Mouse (Mus musculus): ENCODE measurements around the gene Colgalt2.

The Colgalt2 gene

DNA sequence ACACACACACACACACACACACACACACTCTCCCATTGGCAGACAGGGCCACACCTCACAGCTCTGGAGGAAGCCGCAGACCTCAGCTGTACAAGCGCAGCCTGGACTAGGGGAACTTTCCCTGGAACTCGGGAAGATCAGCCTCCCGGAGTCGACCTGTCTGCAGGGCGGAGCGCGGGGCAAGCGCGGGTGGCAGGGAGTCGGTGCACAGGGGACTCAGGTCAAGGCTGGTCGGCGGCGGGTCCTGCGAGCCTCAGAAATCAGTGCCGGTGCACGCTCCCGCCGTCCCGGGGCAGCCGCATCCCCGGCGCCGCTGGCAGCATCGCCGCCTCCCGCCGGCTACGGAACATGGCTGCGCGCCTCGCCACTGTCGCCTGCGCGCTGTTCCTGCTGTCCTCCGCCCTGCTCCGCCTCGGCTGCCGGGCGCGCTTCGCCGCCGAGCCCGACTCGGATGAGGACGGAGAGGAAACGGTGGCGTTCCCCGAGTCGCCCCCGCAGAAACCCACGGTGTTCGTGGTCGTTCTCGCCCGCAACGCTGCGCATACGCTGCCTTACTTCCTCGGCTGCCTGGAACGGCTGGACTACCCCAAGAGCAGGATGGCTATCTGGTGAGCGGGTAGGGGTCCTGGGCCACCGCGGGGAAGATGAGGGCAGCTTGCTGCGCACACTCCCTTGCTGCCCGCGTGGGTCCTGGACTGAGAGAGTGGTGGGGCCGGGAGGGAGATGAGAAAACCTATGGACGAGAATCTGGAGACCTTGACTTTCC lies at the start of gene Colgalt2:
TSS of gene Colgalt2 (plus strand) at position 41 of the 766 bp plus-strand sequence.
- DNase-seq (ENCODE audit: low read depth): no peak

- no peak for DNase-seq (ENCODE audit: low read depth)
Measured at GRCm38 (mm10) chr1:152356721-152357120, 42.9 kb upstream of the Colgalt2 start.

DNA sequence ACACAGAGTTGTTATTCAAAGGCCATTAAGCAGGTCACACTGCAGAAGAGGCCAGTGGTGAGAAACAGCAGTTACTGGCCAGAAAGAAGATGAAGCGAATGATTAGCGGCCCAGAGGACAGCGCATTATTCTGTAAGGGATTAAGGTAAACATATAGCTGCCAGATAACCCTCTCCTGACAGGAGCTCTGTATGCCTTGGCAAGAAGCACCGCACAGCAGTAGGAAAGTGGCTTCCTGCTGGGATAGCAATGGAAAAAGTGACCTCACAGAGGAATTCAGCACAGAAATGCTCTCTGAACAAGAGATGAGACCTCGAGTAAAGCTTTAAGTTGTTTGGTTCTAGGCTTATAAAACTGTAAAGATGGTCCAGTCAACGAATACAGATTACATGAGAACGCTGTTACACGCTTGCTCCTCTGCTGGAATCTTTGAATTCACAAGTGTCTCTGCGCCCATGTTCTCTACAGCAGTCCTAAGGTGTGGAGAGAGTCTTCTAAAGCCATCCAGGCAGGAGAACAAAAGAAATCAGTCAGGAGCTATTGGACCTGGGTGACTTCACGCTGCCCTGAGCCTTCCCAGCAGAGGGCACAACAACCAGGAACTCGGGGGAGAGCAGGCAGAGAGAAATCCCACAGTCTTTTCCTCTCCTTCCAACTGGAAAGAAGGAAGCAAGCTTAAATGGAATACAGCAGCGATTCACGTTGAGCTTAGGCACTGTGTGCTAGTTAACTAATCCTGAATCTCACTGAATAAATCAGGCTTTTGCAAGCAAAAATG lies 31.1 kb upstream of the Colgalt2 start:
- DNase-seq (ENCODE audit: low read depth): no peak

DNA sequence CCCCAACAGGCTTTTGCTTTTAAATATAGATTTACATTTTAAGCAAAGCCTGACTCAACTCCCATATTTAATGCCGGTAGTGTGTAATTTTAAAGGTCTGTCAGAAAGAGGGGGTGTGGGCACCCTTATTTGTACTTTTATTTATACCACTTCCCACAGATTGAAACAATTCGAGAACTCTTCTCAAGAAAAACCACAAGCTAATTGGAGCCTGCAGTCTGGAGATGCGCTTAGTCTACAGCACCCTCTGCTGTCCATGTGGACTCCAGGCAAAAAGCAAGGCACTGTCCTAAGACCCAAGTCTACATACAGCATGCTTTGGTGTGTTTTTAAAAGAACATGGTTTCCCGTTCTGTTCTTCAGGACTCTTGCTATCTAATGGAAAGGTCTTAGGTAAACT lies 30.5 kb upstream of the Colgalt2 start:
- DNase-seq (ENCODE audit: low read depth): no peak

GRCm38 (mm10) chr1:152378311-152378710 lies 21.3 kb upstream of the Colgalt2 start:
- DNase-seq (ENCODE audit: low read depth): no peak

DNA sequence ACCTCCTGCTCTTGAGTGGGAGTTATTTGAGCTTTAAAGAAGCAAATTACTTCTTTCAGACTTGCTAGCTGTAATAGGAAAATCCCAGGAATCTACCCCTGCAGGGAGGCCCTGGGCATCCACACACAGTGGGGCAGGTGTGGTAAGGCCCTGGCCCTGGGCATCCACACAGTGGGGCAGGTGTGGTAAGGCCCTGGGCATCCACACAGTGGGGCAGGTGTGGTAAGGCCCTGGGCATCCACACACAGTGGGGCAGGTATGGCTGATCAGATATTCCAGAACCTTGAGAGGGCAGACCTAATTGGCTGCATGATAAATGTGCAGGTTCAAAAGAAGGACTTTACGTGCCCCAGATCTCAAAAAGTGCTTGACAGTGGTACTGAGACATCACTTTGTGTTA lies 15.0 kb upstream of the Colgalt2 start:
- DNase-seq (ENCODE audit: low read depth): no peak

DNA sequence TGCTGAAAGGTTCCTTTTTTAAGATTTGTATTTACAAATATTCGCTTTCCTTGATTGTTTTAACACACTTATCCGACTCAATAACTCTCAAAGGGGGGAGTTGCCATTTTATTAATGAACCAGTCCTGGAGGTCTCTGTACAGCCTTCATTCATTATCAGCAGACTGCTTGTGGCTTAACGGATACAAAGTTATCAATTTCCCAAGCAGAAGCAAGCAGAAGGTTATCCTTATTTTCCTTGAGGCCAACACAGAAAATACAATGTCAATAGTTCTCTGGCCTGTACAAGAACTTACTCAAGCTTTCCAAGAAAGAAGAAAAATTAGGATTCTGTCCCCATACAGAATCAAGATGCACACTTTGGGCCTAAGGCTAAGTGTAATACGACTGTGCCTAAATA lies 13.9 kb upstream of the Colgalt2 start:
- peak; percentile 9 for DNase-seq (ENCODE audit: low read depth)

DNA sequence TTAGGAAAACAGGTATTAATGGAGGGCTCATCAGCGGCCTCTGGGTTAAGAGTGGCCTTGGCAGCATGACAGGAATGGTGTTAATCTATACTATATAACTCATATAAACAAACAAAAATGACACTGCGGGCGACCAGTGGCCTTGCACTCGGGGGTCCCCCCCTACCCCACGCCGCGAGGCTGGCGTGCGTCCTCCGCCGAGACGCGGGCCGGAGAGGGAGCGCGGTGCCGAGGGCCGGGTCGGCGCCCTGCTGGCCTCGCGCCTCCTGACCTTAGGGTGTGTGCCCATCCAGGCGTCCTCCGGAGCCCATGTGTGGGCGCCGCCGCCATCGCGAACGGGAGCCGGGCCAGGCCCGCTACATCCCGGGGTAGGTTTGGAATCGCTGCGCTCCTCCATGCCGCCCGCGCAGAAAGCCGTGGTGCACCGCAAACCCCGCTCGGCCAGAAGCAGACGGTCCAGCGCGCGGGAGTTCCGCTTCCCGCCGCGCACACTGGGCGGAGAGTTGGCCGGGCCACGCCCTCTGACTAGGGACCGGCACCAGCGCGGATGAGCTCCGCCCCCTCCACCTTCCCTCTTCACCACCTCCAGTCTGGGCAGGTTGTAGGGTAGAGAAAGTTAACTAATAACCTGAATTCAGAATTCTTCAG lies 13.3 kb upstream of the Colgalt2 start, which contains the start of gene Tsen15:
TSS of gene Tsen15 (minus strand) at position 501 of the 648 bp plus-strand sequence.
- DNase-seq (ENCODE audit: low read depth): peak; percentile 65

DNA sequence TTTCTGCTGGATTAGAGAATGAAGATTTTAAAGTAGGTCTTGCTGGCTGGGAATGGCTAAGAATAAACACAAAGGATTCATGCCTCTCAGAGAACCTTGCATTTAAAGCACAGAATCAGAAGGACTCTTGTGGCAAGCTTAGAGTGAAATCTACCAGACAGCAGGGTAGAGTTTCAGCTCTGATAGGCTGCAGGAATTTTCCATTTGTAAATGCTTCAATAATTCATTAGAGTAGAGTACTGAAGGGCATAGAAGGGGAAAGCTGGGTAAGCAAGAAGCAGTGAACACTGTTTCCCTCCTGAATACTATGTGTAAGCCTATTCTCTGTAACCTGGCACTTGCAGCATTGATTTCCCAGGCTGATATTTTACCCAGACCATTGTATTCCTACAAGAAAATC lies 10.4 kb upstream of the Colgalt2 start:
- no peak for DNase-seq (ENCODE audit: low read depth)

DNA sequence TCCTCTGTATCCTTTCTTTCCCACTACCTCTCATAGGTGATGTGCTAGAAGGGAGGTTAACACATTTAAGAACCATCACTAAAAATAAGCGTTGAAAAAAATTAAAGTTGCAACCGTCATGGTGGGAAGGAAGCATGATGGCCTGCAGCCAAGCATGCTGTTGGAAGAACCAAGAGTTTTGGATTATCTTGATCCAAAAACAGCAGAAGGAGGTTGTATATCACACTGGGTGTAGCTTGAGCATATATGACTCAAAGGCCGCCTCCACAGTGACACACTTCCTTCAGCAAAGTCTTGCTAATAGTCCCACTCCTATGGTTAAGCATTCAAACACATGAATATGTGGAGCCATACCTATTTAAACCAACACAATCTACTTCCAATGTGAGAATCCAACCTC lies 5.5 kb upstream of the Colgalt2 start:
- no peak for DNase-seq (ENCODE audit: low read depth)

DNA sequence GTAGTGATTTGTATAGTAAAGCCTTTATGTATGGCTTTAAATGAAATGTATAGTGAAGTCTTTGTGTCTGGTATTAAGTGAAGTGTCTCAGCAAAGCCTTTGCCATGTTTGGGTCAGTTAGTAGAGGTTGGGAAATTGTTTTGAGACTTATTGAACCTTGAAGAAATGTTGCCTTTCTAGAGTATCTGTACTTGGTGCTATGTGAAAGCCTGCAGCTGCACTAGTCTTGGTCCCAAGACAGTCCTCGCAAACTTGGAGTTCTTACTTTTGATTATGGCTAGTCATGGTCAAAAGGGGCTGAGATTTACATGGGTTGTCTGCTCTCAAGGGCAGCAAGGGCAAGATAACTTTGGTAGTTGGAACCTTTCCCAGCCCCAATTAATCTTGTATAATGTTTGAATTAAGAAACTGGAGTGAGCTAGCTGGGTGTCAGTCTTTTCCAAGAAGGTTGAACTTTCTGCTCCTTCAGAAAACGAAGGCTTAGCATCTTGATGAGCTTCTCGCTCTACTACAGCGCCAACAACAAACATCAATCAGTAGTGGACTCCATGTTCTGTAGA lies 4.6 kb upstream of the Colgalt2 start:
- DNase-seq (ENCODE audit: low read depth): no peak

GRCm38 (mm10) chr1:152398708-152399107 lies 922 bp upstream of the Colgalt2 start:
- DNase-seq (ENCODE audit: low read depth): no peak

DNA sequence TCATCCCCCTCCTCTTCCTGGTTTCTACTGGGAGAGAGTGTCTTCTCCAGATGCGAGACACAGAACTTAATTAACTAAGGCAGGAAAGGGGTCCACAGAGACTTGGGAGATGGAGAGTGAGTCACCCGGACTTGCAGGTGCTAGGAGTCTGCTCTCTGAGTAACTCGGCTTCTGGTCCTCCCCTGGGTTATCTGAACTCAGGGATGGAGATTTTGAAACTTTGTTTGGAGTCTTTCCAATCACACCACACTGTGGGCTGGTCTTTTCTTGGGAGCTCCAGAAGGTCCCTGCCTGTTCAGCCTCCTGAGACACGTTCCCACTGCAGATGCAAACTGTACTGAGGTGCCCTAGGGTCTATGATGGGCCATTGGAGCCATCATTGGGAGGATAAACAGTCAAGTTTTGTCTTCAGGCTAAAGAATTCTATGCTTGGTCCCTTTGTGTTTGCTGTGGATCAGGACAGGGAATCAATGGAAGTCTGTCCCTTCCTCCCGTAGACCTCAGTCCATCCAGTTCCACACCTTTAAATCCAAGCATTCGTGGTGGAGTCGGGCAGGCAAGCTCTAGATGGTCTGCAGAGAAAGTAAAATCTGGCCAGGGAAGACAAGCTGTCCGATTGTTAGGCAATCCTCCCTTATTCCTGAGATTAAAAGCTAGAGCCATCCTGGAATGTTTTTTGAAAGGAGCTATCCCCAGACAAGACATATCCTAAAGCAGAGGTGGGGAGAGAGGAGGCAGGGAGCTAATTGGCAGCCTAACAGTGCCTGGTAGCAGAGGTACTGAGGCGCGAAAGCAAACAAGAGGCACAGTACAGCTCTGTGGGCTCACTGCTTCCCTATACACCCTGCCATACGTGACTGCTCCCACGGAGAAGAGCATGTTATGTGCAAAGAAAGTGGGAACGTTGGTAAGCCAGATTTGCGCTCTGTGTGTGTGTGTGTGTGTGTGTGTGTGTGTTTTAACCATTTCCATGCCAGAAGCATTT lies 1.2 kb downstream of the Colgalt2 start:
- DNase-seq (ENCODE audit: low read depth): no peak

DNA sequence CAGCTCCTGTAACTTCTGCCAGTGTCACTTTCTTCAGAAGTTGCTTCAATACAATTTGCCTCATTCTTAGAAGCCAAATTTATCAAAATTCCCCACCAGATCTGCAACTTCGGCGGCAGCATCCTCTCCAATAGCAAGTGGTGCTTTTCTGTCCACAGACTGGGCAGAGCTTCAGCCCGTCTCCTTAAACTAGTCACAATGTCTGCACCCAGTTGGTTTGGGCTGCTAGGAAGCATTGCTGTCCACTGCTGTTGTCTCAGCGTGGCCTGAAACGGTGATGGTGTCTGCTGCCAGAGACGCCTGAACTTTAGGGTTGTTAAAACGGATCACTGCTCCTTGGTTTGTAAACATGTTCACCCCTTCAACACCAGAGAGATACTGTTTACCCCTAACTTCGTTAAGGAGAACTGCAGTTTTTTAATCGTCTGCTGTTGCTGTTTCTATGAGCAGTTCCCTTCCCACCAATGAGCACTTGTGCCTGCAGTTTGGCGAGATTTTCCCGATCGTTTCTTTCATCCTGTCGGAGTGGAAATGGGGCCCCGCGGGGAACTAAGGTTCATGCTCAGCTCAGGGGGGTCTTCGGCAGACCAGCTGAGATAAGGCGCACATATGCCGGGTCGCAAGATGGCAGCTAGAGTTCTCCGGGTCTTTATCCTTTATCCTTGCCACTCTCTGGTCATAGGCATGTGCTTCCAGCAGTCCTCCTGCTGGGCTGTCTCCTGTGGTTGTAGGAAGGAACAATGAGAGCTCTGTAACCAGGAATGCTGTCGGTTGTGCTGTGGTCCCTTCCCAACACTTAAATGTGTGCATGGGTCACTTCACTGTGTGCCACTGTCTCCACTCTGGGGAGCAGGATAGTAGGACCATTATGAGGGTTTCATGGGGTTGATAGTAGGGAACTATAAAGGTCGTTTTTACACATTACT lies 7.7 kb downstream of the Colgalt2 start:
- DNase-seq (ENCODE audit: low read depth): no peak

- DNase-seq (ENCODE audit: low read depth): no peak
Measured at GRCm38 (mm10) chr1:152409356-152409755, 9.7 kb downstream of the Colgalt2 start.

- DNase-seq (ENCODE audit: low read depth): no peak
Measured at GRCm38 (mm10) chr1:152410657-152411056, 11.0 kb downstream of the Colgalt2 start.

DNA sequence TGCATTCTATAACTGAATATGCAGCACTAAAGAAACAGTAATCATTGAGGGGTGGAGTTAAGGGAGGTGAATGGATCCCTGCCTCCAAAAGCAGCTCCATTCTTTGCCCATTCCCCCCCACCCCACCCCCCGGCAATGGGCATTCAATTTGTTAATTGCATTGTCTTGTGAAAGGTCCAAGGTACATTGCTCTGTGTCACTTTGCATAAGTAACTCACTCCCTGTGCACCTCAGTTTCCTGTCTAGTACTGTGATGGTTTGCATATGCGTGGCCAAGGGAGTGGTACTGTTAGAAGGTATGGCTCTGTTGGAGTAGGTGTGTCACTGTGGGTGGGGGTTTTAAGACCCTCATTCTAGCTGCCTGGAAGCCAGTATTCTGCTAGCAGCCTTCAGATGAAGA lies 13.5 kb downstream of the Colgalt2 start:
- DNase-seq (ENCODE audit: low read depth): no peak

DNA sequence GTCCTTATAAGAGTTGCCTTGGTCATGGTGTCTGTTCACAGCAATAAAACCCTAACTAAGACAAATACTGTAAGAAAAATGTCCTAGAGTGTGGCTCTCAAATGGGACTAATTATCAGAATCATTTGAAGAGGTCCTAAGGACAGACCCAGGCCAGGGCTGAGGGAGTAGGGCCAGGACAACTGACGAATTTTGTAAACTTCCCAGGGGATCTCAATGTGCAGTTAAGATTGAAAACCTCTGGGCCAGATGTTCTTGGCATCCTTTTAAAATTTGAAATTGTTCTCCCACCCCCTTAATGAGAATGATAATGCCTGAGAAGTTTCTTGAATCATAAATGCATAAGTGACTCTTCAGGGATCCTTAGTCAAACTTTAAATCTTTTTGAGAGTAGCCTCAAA lies 14.3 kb downstream of the Colgalt2 start:
- no peak for DNase-seq (ENCODE audit: low read depth)

DNA sequence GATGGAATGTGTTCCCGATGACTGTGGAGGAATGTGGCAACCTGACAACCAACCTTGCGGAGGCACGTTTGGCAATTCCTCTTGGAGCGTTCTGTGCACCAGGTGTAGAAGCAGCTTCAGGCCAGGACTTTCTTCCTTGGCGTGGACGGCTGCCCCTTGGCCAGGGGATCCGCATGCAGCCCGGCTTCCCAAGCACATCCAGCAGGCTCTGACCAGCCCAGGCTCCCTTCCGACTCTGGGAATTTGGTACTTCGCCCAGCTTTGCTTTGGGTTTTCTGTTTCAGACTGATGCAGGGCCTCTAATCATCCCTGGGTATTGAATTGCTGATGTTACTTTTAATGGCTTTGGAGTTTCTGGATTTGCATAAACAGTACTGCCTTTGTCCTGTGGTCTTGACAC lies 14.8 kb downstream of the Colgalt2 start:
- no peak for DNase-seq (ENCODE audit: low read depth)

GRCm38 (mm10) chr1:152416306-152416904 lies 16.8 kb downstream of the Colgalt2 start:
- DNase-seq (ENCODE audit: low read depth): no peak
